Mouse (Mus musculus): ENCODE data around the gene Kcnc1.

Gene Kcnc1

DNA sequence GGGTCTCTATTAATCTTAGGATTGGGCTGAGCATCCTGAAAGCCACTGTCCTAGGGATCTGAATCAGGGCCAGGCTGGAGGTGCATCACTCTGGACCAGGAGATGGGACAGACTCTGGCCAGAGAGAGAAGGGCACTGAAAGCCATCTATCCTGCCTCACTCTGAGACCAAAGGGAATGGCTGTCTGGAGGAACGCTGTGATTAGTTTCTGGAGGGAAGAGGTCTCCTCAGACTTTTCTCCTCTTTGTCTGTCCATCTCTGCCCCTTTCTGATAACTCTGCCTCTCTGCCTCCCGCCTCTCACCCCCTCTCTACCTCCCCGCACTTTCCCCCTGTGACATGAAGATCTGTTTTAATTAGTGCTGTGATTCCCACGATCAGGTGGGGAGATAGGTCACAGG is 1.4 kb upstream of the Kcnc1 start:
- no peak for DNase-seq (ENCODE audit: low read depth)

DNA sequence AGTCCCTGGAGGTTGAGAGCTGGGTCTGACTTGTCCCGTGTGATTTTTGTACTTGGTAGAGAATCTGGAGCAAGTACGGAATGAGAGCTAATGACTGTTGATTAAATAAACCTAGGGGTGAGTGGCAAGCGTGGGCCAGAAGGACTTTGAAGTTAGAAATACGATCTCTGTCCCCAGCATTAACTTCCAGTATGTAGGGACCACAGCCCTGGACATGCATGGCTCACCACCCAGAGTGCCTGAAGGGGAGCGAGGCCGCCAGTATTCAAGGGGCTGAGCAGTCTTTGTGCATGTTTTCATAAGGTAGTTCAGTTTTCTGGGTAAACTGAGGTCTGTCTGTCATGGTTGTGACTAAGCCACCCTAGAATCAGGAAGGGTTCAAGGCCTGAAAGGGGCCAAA is 726 bp upstream of the Kcnc1 start:
- DNase-seq (ENCODE audit: low read depth) = no peak

DNA sequence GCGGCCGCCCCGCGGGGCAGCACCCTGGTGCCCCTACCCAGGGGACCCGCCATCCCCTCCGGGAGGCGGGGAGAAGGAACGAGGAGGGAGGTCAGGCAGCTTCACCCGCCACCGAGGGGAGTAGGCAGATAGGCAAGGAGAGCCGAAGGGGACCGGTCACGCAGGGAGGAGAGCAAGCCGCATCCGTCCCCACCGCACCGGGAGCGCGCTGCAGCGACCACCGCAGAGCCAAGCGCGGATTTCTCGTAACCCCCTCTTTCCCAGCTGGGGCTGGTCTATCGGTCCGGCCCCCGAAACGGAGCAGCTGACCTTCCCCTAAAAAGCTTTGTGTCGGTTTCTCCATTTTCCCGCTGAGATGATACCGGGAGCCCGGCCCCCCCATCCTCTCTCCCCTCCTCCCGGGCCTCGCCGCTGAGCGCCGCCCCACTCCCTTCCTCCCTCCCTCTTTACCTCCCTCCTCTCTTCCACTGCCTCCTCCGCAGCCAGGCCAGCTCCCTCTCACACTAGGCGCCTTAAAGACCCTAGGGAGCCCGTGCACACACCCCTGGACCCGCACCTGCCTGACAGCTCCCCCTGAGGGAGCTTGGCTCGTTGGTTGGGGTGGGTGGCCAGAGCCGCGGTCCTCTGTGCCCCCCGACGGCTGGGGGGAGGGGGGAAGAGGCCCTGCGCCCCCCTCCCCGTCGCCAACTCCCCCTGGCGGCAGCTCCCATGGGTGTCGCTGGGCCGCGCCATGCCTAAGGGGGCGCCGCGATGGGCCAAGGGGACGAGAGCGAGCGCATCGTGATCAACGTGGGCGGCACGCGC is 833 bp downstream of the Kcnc1 start:
- no peak for DNase-seq (ENCODE audit: low read depth)

DNA sequence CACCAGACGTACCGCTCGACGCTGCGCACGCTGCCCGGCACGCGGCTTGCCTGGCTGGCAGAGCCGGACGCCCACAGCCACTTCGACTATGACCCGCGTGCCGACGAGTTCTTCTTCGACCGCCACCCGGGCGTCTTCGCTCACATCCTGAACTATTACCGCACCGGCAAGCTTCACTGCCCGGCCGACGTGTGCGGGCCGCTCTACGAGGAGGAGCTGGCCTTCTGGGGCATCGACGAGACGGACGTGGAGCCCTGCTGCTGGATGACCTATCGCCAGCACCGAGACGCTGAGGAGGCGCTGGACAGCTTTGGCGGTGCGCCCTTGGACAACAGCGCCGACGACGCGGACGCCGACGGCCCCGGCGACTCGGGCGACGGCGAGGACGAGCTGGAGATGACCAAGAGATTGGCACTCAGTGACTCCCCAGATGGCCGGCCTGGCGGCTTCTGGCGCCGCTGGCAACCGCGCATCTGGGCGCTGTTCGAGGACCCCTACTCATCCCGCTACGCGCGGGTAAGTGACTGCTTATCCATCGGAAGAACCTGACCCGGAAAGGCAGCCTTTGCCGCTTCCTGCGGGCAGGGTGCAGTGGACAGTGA is 1.5 kb downstream of the Kcnc1 start:
- no peak for DNase-seq (ENCODE audit: low read depth)

DNA sequence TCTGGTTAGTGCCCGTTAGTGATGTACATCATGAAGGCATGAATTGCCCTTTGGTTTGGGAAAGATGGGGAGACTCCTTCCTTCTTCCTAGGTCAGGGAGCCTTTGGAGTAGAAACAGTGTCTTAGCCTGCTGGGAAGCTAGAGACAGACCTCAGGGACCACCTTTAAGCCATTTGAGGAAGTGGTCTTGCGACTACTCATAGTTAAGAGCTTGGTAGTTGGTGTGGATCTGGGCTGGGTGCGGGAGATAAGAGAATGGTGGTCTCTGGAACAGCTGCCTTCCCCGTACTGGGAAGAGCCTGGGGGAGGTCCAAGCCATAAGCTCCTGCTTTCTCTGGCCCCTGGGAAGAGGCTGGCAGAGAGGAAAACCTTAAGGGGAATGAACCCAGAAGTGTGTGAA is 2.3 kb downstream of the Kcnc1 start:
- DNase-seq (ENCODE audit: low read depth) = no peak

DNA sequence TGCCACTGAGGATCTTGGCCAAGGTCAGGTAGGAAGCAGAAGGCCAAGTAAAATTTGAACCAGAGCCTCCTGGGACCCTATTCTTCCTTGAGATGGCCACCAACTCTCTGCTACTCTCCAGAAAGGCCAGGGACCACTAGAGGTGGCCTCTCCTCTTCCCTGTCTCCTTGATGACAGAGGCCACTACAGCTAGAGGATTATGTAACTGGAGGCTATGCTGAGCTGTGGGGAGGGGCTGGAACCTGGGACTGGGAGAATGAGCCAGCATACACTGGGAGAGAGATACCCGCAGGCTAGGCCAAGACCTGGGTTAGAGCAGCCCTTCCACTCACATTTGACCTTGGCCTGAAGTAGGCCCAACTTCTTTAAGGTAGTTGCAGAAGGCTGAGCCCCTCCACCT is 3.4 kb downstream of the Kcnc1 start:
- no peak for DNase-seq (ENCODE audit: low read depth)

DNA sequence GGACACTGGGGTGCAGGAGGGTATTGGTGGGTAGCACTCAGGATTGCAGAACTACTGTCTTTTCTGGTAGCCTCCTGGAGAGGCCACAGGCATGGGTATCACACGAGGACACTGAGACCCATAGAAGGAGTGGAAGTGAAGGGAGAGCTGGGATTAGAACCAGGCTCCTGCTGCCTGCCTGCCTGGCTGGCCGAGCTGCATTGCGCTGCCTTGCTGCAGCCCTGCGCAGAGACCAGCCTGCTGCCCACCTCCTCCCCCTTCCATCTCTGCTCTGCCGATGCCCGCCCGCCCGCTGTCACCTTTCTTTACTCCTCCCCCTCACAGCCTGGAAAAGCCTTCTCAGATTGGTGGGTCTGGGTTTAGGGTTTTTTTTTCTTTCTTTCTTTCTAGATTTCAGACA is 4.0 kb downstream of the Kcnc1 start:
- DNase-seq (ENCODE audit: low read depth) = no peak

DNA sequence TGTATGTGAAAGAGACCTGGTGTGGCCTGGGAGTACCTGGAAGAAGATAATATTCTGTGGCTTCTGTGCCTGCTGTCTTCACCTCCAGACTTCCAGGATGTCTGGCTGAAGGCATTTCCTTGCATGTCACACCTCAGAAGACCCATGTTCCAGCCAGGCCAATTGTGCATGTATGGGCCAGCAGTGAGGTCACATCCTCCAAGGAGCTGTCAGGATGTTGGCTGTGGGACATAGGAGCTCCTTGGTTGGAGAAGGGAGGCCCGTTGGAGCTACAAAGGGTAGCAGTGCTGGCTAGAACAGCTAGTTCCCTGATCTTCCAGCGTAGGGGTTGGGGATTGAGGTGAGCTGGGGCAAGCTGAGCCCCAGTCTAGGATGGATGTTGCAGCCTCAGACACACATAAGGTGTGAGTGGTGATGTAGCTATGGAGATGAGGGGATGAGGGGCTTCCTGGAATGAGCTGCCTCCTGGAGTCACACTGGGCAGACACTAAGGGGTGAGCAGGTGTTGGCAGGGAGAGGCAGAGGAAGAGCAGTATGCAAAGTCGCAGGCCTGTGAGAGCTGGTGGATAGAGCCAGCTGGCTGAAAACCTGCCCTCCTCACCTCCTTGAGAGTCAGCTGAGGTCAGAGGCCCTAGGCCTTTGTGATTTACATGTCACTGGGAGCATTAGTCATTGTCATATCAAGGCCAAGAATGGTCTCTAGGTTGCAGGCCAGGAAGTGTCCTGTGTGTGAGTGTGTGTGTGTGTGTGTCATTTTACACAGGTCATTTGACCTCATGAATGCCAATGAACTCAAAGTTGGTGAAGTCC is 5.3 kb downstream of the Kcnc1 start:
- DNase-seq (ENCODE audit: low read depth) = no peak

DNA sequence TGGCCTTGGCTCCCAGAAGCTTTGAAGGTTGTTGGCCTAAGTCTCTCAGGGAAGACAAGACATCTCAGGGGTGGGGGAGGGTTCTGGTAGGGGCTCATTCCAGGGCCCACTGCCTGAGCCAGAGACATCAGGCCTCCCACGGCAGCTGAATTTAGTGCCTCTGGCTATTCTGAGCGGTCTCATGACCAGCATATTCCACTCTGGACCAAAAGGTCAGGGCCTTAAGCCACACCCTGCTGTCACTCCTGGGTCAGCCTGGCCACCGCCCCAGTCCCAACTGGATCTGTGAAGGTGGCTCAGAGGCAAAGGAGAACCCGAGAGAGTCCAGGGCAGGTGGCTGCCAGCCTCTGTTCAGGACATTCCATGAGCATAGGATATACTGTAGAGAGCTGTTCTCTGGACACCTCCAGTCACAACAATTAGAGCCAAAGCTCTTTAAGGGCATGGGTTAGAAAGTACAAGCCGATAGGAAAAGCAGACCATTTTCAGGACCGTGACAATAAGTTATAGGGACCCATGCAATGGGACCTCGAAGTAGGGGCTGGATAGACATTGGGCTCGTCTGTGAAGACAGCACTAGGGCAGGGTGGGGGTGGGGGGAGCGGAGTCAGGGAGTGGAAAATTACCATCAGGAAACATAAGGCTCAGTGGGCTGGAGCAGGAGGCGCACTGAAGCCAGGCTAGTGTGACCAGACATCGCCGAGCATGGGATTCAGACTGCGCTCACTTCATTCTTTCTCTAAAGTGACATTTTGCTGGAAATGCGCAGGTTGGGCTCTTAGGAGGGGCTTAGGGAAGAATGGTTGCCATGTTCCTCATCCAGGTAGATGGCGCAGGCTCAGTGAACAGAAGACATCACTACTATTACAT is 7.6 kb downstream of the Kcnc1 start:
- DNase-seq (ENCODE audit: low read depth) = no peak

DNA sequence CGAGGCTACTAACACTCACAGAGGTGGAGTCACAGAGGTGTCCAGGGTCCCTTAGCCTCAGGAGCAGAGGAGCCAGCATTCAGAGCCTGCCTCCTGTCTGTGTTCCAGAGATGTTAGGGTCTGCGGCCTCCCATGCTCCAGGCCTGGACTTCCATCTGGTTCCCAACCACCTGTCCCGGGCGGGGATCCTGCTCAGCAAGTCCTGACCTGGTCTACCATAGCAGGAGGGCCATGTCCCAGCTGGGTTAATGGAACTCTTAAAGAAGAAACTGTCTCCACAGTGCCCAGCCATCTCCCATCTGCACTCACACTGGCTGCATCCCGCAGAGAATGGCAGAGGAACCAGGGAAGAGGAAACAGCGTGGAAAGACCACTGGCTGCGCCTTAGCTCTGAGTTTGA is 8.5 kb downstream of the Kcnc1 start:
- no peak for DNase-seq (ENCODE audit: low read depth)

DNA sequence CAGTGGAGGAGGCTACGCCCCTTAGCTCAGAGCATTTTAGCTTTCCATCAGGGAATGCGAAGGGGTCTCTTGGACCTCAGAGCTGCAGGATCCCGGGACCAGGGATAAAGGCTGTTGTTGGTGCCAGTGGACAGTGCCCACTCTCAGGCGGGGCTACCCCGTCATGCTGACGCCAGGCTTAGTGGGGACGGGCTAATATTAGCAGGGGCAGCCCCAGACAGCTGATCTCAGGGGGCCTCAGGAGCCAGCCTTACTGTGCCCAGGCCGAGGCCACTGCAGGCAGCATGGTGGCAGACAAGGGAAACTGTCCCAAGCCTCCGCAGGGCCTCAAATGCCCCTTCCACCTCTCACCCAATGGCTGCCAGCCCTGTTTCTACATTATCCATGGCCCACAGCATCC is 12.3 kb downstream of the Kcnc1 start:
- no peak for DNase-seq (ENCODE audit: low read depth)

DNA sequence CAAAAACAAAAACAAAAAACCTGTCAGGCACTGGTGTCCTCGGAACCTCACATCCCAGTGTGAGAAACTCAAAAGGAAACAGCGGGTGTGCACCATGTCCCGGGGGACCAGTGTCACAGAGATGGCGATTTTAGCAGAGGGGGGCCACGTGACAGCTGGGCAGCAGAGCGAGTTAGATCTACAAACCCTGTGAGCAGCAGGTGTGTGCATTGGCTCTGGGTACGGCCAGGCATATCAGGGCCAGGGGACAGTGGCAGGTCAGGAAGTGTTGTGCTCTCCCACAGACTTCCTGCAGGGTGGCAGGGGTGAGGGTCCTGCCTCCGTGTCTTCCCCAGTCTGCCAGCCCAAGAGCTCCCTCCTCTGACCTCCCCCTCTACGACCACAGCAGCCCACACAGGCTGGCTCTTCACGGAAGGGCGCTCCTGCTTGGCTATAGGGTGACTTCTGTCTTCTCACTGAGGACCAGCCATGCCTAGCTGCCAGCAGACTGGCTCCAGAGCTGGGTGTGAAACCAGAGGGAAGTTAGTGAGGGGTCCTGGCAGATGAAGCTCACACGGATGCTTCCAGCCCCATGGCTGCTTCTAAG is 13.0 kb downstream of the Kcnc1 start:
- DNase-seq (ENCODE audit: low read depth) = no peak

DNA sequence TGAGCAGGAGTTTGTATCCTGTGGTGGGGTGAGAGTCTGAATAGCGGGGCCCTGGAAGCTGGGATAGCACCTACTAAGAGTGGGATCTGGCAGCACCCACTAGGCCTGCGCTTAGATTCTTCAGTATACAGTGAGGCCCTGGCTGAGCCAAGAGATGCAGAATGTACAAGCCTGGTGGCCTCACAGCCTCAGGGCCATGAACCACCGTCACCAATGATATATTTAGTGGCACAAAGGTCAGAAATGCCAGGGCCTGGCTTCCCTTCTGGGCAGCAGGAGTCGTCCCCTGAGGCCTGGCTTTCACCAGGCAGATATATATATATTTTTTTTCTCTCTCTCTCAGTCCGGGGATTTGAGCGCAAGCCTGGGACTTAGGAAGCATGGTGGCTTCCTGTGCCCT is 14.4 kb downstream of the Kcnc1 start:
- no peak for DNase-seq (ENCODE audit: low read depth)

DNA sequence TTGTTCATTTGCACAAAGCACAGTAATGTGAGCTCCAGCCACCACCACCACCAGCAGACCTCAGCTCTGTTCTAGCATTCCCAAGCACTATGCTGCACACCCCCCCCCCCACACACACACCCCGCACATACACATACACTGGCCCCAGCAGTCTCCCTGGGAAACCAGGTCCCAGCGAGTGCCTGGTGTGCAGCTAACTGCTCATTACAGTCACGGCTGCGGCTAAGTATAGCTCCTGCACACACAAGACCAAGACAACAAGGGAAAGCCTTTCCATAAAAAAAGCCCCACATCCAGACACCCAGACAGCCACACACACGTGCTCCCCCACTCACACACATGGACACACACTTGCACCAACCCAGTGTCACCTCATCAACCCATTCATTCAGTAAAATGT is 16.5 kb downstream of the Kcnc1 start:
- DNase-seq (ENCODE audit: low read depth) = no peak

DNA sequence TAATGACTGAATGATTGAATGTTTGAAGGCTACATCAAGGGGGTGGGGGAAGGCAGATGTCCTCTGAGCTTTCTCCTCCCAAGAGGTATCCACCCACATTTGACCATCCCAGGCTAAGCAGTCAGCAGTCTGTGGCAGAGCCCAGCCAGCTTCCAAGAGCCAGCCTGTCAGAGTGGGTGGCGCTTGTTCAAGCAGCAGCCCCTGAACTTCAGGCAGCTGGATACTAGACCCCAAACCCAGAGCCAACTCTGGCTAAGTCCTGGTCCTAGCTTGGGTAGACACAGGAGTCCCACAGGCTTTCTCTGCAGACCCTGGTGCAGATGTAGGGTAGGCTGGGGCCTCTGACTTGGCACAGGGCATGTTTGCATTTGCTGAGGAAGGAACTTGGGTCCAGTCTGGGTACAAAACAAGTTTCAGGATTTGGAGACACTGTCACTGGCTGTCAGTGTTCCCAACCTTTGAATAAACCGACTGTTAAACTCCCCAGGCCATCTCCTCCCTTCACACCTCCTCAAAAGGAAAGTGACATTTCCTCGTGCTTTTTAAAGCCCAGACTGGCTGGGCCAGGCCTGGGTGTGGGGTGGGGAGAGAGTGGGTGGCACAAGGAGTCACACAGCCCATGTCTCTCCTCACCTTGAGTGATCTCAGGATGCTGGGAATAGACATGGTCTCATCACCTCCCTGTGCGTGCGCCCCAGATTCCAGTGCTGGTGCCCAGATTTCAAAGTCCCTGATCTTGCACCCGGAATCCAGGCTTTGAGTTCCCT is 17.8 kb downstream of the Kcnc1 start:
- DNase-seq (ENCODE audit: low read depth) = no peak

DNA sequence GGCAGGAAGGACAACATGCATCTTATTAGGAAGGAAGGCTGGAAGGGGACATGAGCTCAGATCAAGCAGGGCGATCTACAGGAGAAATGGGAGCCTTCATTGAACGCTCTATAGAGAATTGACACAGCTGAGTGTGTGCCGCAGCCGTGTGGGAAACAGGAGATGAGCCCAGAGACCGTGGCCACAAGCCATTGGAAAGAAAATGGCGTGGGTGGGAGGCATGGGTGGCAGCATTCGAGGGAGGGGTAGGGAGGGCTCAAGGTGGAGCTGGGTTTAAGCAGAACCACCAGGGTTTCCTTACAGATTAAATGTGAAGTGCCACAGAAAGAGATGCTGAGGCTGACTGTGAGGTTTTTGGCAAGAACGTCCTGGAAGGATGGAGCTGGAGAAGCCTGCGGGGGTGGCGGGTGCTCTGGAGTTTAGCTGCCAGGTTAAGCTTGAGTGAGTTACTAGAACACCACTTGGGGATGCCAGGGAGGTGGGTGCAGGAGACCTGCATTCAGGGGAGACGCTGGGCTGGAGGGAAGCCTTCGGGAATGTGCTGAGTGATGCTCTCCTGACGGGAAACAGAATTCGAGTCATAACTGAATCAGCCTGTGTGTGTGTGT is 19.6 kb downstream of the Kcnc1 start:
- no peak for DNase-seq (ENCODE audit: low read depth)

DNA sequence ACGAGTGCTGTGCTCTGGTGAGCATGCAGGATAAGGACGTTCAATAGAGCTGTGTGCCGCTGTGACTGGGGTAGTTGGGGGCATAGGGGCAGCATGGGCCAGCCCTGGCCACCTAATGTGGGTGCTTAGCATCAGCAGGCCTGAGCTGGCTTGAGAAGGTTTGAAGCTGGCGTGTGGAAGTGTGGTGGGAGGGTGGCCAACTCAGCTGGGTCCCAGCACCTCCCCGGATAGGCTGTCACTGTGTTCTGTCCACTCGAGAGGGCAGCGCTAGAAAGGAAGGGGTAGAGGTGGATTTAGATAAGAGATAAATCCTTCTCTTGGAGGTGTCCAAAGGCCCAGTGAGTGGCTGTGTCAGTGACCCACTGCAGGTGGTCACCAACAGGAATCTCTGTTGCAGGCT is 21.2 kb downstream of the Kcnc1 start:
- no peak for DNase-seq (ENCODE audit: low read depth)

DNA sequence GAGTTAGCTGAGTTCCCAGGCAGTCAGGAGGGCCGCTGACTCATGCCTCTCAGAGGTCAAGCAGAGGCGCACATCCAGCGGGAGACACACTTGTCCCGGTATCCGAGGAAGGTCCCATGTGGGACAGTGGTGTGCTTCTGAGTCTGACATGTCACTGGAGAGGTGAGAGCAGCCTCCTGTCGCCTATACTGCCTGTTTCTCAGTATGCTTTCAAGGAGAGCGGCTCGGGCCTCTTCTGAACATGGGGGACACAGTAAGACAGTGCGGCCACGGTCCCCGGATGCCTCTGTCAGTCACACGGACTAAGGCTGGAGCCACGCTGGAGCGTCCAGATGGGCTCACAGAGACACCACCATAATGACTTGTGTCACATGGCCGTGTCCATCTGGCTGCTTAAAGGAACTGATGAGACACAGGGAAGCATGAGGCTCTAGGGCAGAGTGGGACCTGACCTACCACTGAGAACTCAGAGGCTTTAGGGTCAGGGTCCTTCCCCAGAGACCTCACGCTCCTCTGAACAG is 21.9 kb downstream of the Kcnc1 start:
- DNase-seq (ENCODE audit: low read depth) = no peak

DNA sequence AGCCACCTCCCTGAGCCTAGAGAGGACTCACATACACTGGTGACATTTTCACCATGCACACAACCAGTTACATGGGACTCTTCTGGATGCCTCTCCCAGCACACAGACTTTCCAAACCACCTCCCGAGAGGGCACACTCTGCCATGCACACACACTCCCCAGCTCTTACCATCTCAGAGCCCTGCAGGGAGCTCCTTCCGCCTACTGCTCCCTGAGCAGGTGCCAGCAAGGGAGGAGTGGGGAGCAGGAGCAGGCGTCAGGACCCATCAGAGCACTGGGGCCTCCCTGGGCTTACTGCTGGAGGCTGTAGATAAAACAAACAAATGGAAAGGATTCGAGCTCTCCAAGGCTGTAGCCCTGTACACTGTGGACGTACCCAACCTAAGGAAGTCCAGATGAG is 25.2 kb downstream of the Kcnc1 start:
- no peak for DNase-seq (ENCODE audit: low read depth)

DNA sequence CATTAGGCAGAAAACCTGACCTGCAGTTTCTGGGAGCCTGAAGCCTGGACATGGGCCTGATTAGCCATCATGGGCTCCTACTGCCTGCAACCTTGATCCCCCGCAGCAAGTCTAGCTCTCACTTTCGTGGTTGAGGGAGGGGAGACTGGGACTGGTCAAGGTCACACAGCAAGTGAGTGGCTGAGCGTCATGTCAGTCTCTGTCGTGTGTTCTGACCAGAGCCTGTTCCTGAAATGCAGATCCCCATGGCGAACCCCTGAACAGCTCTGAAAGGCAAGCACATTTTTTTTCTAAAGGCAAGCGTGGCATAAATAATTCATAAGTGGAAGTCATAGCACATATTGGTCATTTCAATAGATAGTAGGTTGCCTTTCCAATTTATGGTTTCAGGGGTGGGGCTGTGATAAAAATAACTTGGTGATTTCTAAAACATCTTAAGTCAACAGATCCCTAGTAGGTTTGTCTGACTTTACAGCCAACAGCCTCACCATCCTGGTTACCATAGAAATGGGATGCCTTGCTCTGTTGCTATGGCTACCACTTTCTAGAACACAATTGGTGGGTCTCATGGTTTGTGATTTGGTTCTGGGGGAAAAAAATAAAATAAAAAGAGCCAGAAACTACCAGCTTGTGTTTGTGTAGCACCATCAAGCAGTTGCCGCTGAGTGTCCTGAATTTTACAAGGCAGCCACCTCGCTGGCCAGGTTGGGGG is 25.9 kb downstream of the Kcnc1 start:
- no peak for DNase-seq (ENCODE audit: low read depth)
